Mouse (Mus musculus): Measurements from ENCODE around the gene Eif2ak2. TPM values are rescaled to one million over a fixed set of nuclear protein-coding genes. Genes with fewer than 3 reads are reported as not detected.

Eif2ak2 gene
- polyA plus RNA-seq (2012; rRNA removed) (1.6 and 3.4 TPM in 2 replicates), polyA plus RNA-seq (2014; fragmentation: Nextera tagmentation; extraction: Ambion mirVana) (4.3 and 6.0 TPM in 2 replicates)

- Histone ChIP-seq H3K27ac (peak within 1 kb of the TSS; percentile 75), H3K9me3 (ENCODE audit: control insufficient read depth, low read length) (no peaks in the 10 kb centered on the region), H3K4me1 (replicated peaks; ENCODE audit: control insufficient read depth in 2 of 2, insufficient read depth in 2 of 2, low read length in 1 of 2) (peaks cover 3 to 11% of the 10 kb centered on the region in 2 experiments; a peak in 3 of 4 replicates), H3K27me3 (ENCODE audit: control insufficient read depth, insufficient read depth, low read length) (no peaks in the 10 kb centered on the region), H3K4me2 (ENCODE audit: low read depth) (peak within 1 kb of the TSS; percentile 77), H3K9ac (replicated peaks) (peak within 1 kb of the TSS; percentile 94), H3K36me3 (replicated peaks; ENCODE audit: control insufficient read depth, insufficient read depth, low read depth) (peaks cover 6% of the 10 kb centered on the region), H3K4me3 (ENCODE audit: insufficient read depth in 1 of 2, low read depth in 2 of 2, low read length in 2 of 2) (peak within 1 kb of the TSS; percentile 93 to 97)
- peak; percentile 97 for ATAC-seq (ENCODE audit: insufficient read depth)
- peak; percentile 66 to 73 (median 69) for DNase-seq (ENCODE audit: low read depth in 3 of 3, low spot score in 3 of 3)
- WGBS (ENCODE audit: insufficient replicate concordance): 2% methylated on average over 28 of the region's 28 CpGs
- TF ChIP-seq CTCF (IDR thresholded peaks at IDR 0.05; ENCODE audit: low read depth) (no peak), EP300 (IDR thresholded peaks at IDR 0.05; ENCODE audit: low read depth) (peak; percentile 39; the same call in 1 of the 2 replicates)
Observed at GRCm38 (mm10) chr17:78882401-78883112, at the start of gene Eif2ak2. Gene Eif2ak2 (minus strand): TSS chr17:78882573.

- H3K27ac ChIP-seq: no peak overlapping the region
- ATAC-seq (ENCODE audit: insufficient read depth): no peak
- H3K4me1 ChIP-seq (replicated peaks; ENCODE audit: control insufficient read depth in 2 of 2, insufficient read depth in 2 of 2, low read length in 1 of 2): peaks cover 8 to 10% of the 10 kb centered on the region in 2 experiments; a peak in 3 of 4 replicates
- WGBS (ENCODE audit: insufficient replicate concordance): 47% methylated on average over 6 of the region's 6 CpGs
- H3K36me3 ChIP-seq (replicated peaks; ENCODE audit: control insufficient read depth, insufficient read depth, low read depth): peaks cover 20% of the 10 kb centered on the region
- H3K4me2 ChIP-seq (ENCODE audit: low read depth): peak overlapping the region; percentile 83
- H3K4me3 ChIP-seq (ENCODE audit: insufficient read depth in 1 of 2, low read depth in 2 of 2, low read length in 2 of 2): no peak overlapping the region; a peak in 1 of 4 replicates
- no peaks in the 10 kb centered on the region for H3K27me3 ChIP-seq (ENCODE audit: control insufficient read depth, insufficient read depth, low read length)
- no peaks in the 10 kb centered on the region for H3K9me3 ChIP-seq (ENCODE audit: control insufficient read depth, low read length)
- DNase-seq (ENCODE audit: low read depth in 3 of 3, low spot score in 3 of 3): no peak
- TF ChIP-seq EP300 (IDR thresholded peaks at IDR 0.05; ENCODE audit: low read depth): no peak
- no peak for TF ChIP-seq CTCF (IDR thresholded peaks at IDR 0.05; ENCODE audit: low read depth)
- H3K9ac ChIP-seq (replicated peaks): no peak overlapping the region
Observed at GRCm38 (mm10) chr17:78917696-78918095, 35.3 kb upstream of the Eif2ak2 start.

DNA sequence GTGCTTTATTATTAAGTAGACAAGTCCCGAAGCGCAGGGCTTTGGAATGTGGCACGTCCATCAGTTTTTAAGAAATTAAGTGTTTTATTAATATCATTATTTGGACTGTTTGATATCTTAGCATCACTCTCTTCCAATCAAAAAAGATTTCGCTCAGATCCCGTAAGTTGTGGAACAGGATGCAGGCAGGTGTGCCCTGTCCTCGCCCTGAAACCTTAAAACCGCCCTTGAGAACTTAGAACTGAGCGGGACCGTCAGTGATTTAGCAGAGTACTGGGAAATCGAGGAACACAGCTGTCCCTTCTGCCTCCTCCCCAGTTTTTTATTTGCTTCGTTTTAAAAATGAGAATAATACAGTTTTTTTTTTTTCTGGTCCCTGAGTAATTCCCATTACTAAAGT lies 34.5 kb upstream of the Eif2ak2 start:
- peak; percentile 27; the same call in 1 of the 2 replicates for ATAC-seq (ENCODE audit: insufficient read depth)
- H3K36me3 ChIP-seq (replicated peaks; ENCODE audit: control insufficient read depth, insufficient read depth, low read depth): peaks cover 18% of the 10 kb centered on the region
- H3K27me3 ChIP-seq (ENCODE audit: control insufficient read depth, insufficient read depth, low read length): no peaks in the 10 kb centered on the region
- peak overlapping the region; percentile 83 for H3K4me2 ChIP-seq (ENCODE audit: low read depth)
- H3K9me3 ChIP-seq (ENCODE audit: control insufficient read depth, low read length): no peaks in the 10 kb centered on the region
- peak overlapping the region; percentile 84 for H3K9ac ChIP-seq (replicated peaks)
- no peak for DNase-seq (ENCODE audit: low read depth in 3 of 3, low spot score in 3 of 3)
- TF ChIP-seq CTCF (IDR thresholded peaks at IDR 0.05; ENCODE audit: low read depth) (no peak), EP300 (IDR thresholded peaks at IDR 0.05; ENCODE audit: low read depth) (no peak)
- WGBS (ENCODE audit: insufficient replicate concordance): 4% methylated on average over 11 of the region's 11 CpGs
- H3K4me1 ChIP-seq (replicated peaks; ENCODE audit: control insufficient read depth in 2 of 2, insufficient read depth in 2 of 2, low read length in 1 of 2): peaks cover 9 to 10% of the 10 kb centered on the region in 2 experiments; a peak in 3 of 4 replicates
- peak overlapping the region; percentile 76 to 93 for H3K4me3 ChIP-seq (ENCODE audit: insufficient read depth in 1 of 2, low read depth in 2 of 2, low read length in 2 of 2)
- peak overlapping the region; percentile 76 for H3K27ac ChIP-seq

DNA sequence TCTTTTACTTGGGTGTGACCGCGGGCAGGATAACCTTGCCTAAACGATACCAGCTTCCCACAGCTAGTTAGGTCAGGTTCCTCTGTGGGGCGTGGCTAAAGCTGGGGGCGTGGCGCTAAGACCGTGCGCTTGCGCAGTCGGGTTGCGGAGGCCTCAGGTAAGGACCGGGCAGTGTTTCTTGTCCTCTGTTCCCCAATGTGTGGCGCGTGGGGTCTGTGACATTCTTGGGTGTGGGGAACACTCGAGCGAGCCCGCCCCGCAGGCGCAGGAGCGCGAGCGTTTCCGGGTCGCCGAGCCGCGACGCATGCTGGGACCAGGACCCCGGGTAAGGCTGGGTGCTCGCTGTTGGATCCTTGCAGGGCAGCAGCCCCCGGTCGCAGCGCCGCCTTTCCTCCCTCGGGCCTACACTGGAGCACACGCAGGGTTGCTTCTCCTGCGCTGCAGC lies 34.0 kb upstream of the Eif2ak2 start, which contains the start of gene Cebpzos:
TSS of gene Cebpzos (plus strand) at position 132 of the 445 bp plus-strand sequence.
- 0% methylated on average over 37 of the region's 37 CpGs for WGBS (ENCODE audit: insufficient replicate concordance)
- H3K4me1 ChIP-seq (replicated peaks; ENCODE audit: control insufficient read depth in 2 of 2, insufficient read depth in 2 of 2, low read length in 1 of 2): peaks cover 9 to 10% of the 10 kb centered on the region in 2 experiments; a peak in 3 of 4 replicates
- peak within 1 kb of the TSS; percentile 76 for H3K27ac ChIP-seq
- H3K4me3 ChIP-seq (ENCODE audit: insufficient read depth in 1 of 2, low read depth in 2 of 2, low read length in 2 of 2): peak within 1 kb of the TSS; percentile 76 to 93
- peaks cover 14% of the 10 kb centered on the region for H3K36me3 ChIP-seq (replicated peaks; ENCODE audit: control insufficient read depth, insufficient read depth, low read depth)
- H3K4me2 ChIP-seq (ENCODE audit: low read depth): peak within 1 kb of the TSS; percentile 83
- TF ChIP-seq CTCF (IDR thresholded peaks at IDR 0.05; ENCODE audit: low read depth): no peak; the same call in 1 of the 2 replicates
- TF ChIP-seq EP300 (IDR thresholded peaks at IDR 0.05; ENCODE audit: low read depth): no peak
- no peaks in the 10 kb centered on the region for H3K27me3 ChIP-seq (ENCODE audit: control insufficient read depth, insufficient read depth, low read length)
- peak; percentile 78 to 90 (median 81) for DNase-seq (ENCODE audit: low read depth in 3 of 3, low spot score in 3 of 3)
- peak; percentile 93 for ATAC-seq (ENCODE audit: insufficient read depth)
- H3K9me3 ChIP-seq (ENCODE audit: control insufficient read depth, low read length): no peaks in the 10 kb centered on the region
- peak within 1 kb of the TSS; percentile 84 for H3K9ac ChIP-seq (replicated peaks)

GRCm38 (mm10) chr17:78915772-78916171 lies 33.4 kb upstream of the Eif2ak2 start:
- Histone ChIP-seq H3K36me3 (replicated peaks; ENCODE audit: control insufficient read depth, insufficient read depth, low read depth) (peaks cover 14% of the 10 kb centered on the region), H3K9ac (replicated peaks) (peak overlapping the region; percentile 84), H3K4me2 (ENCODE audit: low read depth) (peak overlapping the region; percentile 83), H3K9me3 (ENCODE audit: control insufficient read depth, low read length) (no peaks in the 10 kb centered on the region), H3K4me1 (replicated peaks; ENCODE audit: control insufficient read depth in 2 of 2, insufficient read depth in 2 of 2, low read length in 1 of 2) (peaks cover 9 to 10% of the 10 kb centered on the region in 2 experiments; a peak in 3 of 4 replicates), H3K27me3 (ENCODE audit: control insufficient read depth, insufficient read depth, low read length) (no peaks in the 10 kb centered on the region), H3K4me3 (ENCODE audit: insufficient read depth in 1 of 2, low read depth in 2 of 2, low read length in 2 of 2) (peak overlapping the region; percentile 76 to 93), H3K27ac (peak overlapping the region; percentile 39)
- DNase-seq (ENCODE audit: low read depth in 3 of 3, low spot score in 3 of 3) (no peak), ATAC-seq (ENCODE audit: insufficient read depth) (no peak)
- WGBS (ENCODE audit: insufficient replicate concordance): 50% methylated on average over 6 of the region's 6 CpGs
- TF ChIP-seq EP300 (IDR thresholded peaks at IDR 0.05; ENCODE audit: low read depth) (no peak), CTCF (IDR thresholded peaks at IDR 0.05; ENCODE audit: low read depth) (no peak)
